Mouse (Mus musculus): ENCODE data around the gene Stx8. TPM values are rescaled to one million over a fixed set of nuclear protein-coding genes. Genes with fewer than 3 reads are reported as not detected.

Gene Stx8
- polyA plus RNA-seq, 1 experiment from 2014 or later, result 62.5 TPM

DNA sequence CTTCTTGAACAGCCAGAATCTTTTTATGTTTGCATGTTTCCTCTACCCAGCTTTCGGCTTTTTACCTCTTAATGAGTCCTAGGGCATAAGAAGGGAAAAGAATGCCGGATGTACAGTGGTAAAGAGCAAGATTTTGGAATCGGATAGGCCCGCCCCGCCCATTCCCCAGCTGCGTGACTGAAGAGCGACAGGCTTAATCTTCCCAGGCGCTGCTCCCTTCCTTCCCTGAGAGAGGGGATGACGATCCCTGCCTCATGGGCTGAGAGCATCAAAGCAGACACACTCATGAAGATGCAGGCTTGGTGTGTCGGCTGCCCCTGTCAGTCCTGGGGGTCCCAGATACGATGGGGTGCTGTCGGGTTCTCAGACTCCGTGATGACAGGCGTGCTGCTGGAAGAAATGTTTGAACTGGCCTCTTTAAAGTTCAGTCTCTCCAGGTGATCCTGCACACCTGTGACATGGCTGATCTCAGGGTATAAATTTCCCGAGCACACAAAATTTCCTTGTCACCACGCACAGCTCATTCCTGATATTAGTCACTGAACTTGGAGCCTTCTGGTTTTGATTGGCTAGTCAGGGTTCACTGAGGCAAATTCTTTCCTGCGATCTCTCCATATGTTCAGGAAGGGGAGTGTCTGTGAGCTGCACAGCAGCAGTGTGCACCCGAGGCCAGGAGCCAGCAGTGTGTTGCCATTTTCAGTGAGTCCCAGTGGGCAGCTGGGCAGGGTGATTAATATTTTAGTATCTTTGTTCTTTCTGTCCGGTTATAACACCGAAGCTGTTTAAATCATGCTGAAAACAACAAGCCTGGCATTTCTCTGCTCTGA lies 70.4 kb downstream of the Stx8 start:
- WGBS, result 82% methylated on average over 20 of the region's 20 CpGs
- H3K9me3 ChIP-seq (ENCODE audit: control insufficient read depth, low read length), result no peaks in the 10 kb centered on the region
- ATAC-seq (ENCODE audit: insufficient number of reproducible peaks, insufficient read depth, low FRiP score, low read depth), result no peak
- 0 out of 4 replicates have a peak, but pooled peaks cover 0 to 3% of the 10 kb centered on the region in 2 experiments for H3K4me1 ChIP-seq (ENCODE audit: control insufficient read depth in 2 of 2, insufficient read depth in 2 of 2, low read length in 2 of 2)
- H3K4me2 ChIP-seq (ENCODE audit: low read length), result no peak overlapping the region
- no peaks in the 10 kb centered on the region for H3K27me3 ChIP-seq (ENCODE audit: control insufficient read depth, insufficient read depth, low read length)
- no peak overlapping the region for H3K9ac ChIP-seq (ENCODE audit: low read length)
- H3K4me3 ChIP-seq (ENCODE audit: control insufficient read depth in 1 of 2, insufficient read depth in 1 of 2, low read depth in 1 of 2, low read length in 2 of 2), result no peak overlapping the region
- H3K27ac ChIP-seq (replicated peaks in 1 of 2; ENCODE audit: control insufficient read depth in 1 of 2, insufficient read depth in 1 of 2, low read depth in 2 of 2, low read length in 2 of 2), result no peak overlapping the region
- no peaks in the 10 kb centered on the region for H3K36me3 ChIP-seq (ENCODE audit: control insufficient read depth, insufficient read depth, low read length)

DNA sequence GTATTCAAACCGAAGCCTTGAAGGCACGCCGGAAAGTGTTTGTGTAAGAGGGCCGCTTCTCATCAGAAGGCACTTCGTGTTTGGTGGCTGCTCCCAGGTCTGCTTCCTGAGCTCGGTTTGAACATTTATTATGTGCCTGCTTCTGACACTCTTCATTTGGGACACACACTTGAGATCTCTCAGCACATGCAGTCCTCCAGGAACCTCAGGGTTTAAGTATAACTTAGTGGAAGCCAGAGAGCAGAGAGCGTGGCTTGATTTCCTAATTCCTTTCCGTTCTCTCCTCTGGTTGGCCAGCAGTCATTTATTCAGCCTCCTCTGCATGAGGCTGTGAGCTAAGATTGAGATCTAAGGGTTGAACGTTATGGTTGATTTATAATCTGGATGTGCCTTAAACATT lies 71.1 kb downstream of the Stx8 start:
- no peak overlapping the region for H3K4me3 ChIP-seq (ENCODE audit: control insufficient read depth in 1 of 2, insufficient read depth in 1 of 2, low read depth in 1 of 2, low read length in 2 of 2)
- no peak overlapping the region for H3K4me2 ChIP-seq (ENCODE audit: low read length)
- no peak overlapping the region for H3K27ac ChIP-seq (replicated peaks in 1 of 2; ENCODE audit: control insufficient read depth in 1 of 2, insufficient read depth in 1 of 2, low read depth in 2 of 2, low read length in 2 of 2)
- H3K4me1 ChIP-seq (ENCODE audit: control insufficient read depth in 2 of 2, insufficient read depth in 2 of 2, low read length in 2 of 2), result 0 out of 4 replicates have a peak, but pooled peaks cover 0 to 3% of the 10 kb centered on the region in 2 experiments
- no peaks in the 10 kb centered on the region for H3K27me3 ChIP-seq (ENCODE audit: control insufficient read depth, insufficient read depth, low read length)
- H3K9ac ChIP-seq (ENCODE audit: low read length), result no peak overlapping the region
- no peaks in the 10 kb centered on the region for H3K9me3 ChIP-seq (ENCODE audit: control insufficient read depth, low read length)
- no peaks in the 10 kb centered on the region for H3K36me3 ChIP-seq (ENCODE audit: control insufficient read depth, insufficient read depth, low read length)
- 82% methylated on average over 9 of the region's 9 CpGs for WGBS
- no peak for ATAC-seq (ENCODE audit: insufficient number of reproducible peaks, insufficient read depth, low FRiP score, low read depth)

DNA sequence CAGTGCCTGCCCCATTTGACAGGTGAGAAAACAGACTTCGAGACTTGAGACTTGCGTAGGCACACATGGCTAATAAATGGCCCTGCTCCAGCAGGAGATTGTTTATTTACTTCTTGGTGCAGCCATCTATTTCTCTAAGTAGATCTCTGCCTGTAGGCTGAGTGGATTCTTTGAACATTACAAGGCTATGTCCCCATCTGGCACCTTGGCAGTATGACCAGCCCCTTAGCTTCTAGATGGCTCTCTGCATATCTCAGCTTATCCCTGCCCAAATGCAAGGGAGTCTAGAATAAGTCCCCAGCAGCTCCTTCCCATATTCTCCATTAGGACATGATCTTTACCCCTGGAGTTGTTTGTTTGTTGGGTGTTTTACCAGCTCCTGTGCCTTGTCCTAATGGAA lies 72.1 kb downstream of the Stx8 start:
- H3K36me3 ChIP-seq (ENCODE audit: control insufficient read depth, insufficient read depth, low read length), result no peaks in the 10 kb centered on the region
- no peak overlapping the region for H3K27ac ChIP-seq (replicated peaks in 1 of 2; ENCODE audit: control insufficient read depth in 1 of 2, insufficient read depth in 1 of 2, low read depth in 2 of 2, low read length in 2 of 2)
- H3K9me3 ChIP-seq (ENCODE audit: control insufficient read depth, low read length), result no peaks in the 10 kb centered on the region
- ATAC-seq (ENCODE audit: insufficient number of reproducible peaks, insufficient read depth, low FRiP score, low read depth), result no peak
- no peak overlapping the region for H3K4me3 ChIP-seq (ENCODE audit: control insufficient read depth in 1 of 2, insufficient read depth in 1 of 2, low read depth in 1 of 2, low read length in 2 of 2)
- H3K4me2 ChIP-seq (ENCODE audit: low read length), result no peak overlapping the region
- 0 out of 4 replicates have a peak, but pooled peaks cover 0 to 2% of the 10 kb centered on the region in 2 experiments for H3K4me1 ChIP-seq (ENCODE audit: control insufficient read depth in 2 of 2, insufficient read depth in 2 of 2, low read length in 2 of 2)
- H3K9ac ChIP-seq (ENCODE audit: low read length), result no peak overlapping the region
- no peaks in the 10 kb centered on the region for H3K27me3 ChIP-seq (ENCODE audit: control insufficient read depth, insufficient read depth, low read length)
- WGBS, result 80% methylated on average over 2 of the region's 2 CpGs

DNA sequence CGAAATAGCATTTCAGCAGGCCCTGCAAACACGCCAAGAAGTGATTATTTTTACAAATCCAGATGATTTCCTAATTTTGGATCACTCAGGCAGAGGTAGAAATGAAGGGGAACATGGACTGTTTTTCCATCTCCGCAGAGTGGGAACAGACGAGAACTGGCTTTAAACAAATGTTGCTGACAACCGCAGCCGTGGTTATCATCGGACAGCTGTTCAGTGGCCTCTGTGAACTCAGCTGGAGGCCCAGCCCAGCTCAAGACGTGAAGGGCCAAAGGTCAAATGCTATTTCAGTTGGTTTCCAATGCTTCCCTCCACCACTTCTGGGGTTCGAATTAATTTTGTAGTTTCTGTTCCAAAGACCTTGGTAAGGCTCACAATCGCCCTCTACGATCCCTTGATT lies 78.2 kb downstream of the Stx8 start:
- no peak overlapping the region for H3K27ac ChIP-seq (replicated peaks in 1 of 2; ENCODE audit: control insufficient read depth in 1 of 2, insufficient read depth in 1 of 2, low read depth in 2 of 2, low read length in 2 of 2)
- H3K9me3 ChIP-seq (ENCODE audit: control insufficient read depth, low read length), result no peaks in the 10 kb centered on the region
- H3K27me3 ChIP-seq (ENCODE audit: control insufficient read depth, insufficient read depth, low read length), result no peaks in the 10 kb centered on the region
- 47% methylated on average over 11 of the region's 11 CpGs for WGBS
- no peak overlapping the region for H3K4me3 ChIP-seq (ENCODE audit: control insufficient read depth in 1 of 2, insufficient read depth in 1 of 2, low read depth in 1 of 2, low read length in 2 of 2)
- no peak for ATAC-seq (ENCODE audit: insufficient number of reproducible peaks, insufficient read depth, low FRiP score, low read depth)
- no peak overlapping the region for H3K4me2 ChIP-seq (ENCODE audit: low read length)
- H3K36me3 ChIP-seq (ENCODE audit: control insufficient read depth, insufficient read depth, low read length), result no peaks in the 10 kb centered on the region
- peaks cover 5 to 7% of the 10 kb centered on the region in 2 experiments; a peak in 2 of 4 replicates for H3K4me1 ChIP-seq (ENCODE audit: control insufficient read depth in 2 of 2, insufficient read depth in 2 of 2, low read length in 2 of 2)
- H3K9ac ChIP-seq (ENCODE audit: low read length), result no peak overlapping the region

DNA sequence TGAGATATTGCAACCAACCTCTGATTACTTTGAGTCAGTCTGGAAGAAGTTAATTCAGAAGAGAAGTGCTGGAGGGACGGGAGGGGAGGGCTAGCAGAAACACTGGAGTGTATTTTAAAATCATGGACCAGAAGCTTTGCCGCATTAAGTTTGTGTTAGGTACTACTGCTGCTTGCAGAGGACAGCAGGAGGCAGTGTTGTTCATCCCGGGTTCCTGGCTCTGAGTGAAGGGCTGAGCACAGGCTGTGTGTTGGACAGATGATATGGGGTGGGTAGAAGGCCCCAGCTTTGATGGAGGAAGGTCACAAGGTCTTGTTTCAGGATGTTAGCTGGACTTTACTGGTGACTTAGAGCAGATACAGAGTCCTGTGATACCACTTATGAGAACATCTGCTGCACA lies 80.9 kb downstream of the Stx8 start:
- H3K4me2 ChIP-seq (ENCODE audit: low read length), result no peak overlapping the region
- no peaks in the 10 kb centered on the region for H3K36me3 ChIP-seq (ENCODE audit: control insufficient read depth, insufficient read depth, low read length)
- no peaks in the 10 kb centered on the region for H3K9me3 ChIP-seq (ENCODE audit: control insufficient read depth, low read length)
- ATAC-seq (ENCODE audit: insufficient number of reproducible peaks, insufficient read depth, low FRiP score, low read depth), result no peak
- H3K9ac ChIP-seq (ENCODE audit: low read length), result no peak overlapping the region
- H3K4me1 ChIP-seq (ENCODE audit: control insufficient read depth in 2 of 2, insufficient read depth in 2 of 2, low read length in 2 of 2), result peaks cover 5 to 7% of the 10 kb centered on the region in 2 experiments; a peak in 2 of 4 replicates
- no peaks in the 10 kb centered on the region for H3K27me3 ChIP-seq (ENCODE audit: control insufficient read depth, insufficient read depth, low read length)
- no peak overlapping the region for H3K4me3 ChIP-seq (ENCODE audit: control insufficient read depth in 1 of 2, insufficient read depth in 1 of 2, low read depth in 1 of 2, low read length in 2 of 2)
- 52% methylated on average over 3 of the region's 3 CpGs for WGBS
- no peak overlapping the region for H3K27ac ChIP-seq (replicated peaks in 1 of 2; ENCODE audit: control insufficient read depth in 1 of 2, insufficient read depth in 1 of 2, low read depth in 2 of 2, low read length in 2 of 2)

DNA sequence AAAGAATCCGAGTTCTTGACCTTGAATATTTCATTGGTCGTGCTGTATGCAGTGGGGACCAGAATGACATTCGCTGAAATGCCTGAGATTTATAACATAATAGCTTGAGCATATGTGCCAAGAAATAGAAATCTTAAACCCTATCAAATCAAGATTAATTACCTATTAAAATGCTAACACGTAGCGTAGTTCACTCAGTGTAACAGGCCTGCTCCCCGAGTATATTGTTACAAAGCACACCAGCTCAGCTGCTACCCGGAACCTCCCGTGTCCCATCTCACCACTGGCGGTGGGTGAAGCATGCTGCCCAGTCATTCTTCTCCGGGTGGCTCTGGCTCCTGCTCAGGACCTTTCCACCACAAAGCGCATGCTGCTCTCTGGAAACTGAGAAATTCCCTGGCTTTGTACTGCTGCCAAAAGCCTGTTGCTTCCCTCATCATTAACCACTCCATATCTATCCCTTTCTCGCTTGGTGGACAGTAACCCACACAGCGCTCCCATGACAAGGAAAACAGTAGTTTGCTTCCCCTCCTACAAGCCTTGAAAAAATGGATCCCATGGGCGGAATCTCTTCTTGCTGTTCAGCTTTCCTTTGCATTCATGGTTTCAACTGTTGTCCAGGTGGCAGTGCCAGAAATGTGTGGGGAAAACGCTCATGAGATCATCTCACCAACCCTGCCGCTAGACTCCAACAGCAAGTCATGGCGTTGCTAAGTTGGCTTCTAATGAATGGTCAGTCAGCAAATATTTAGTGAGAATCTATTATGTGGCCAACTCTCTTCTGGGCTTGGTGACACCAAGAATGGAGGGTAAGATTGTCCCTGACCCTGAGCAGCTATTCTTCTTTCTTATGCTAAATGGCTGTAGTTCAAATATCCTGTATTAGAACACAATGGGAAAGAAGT lies 83.5 kb downstream of the Stx8 start:
- ATAC-seq (ENCODE audit: insufficient number of reproducible peaks, insufficient read depth, low FRiP score, low read depth), result no peak
- H3K4me3 ChIP-seq (ENCODE audit: control insufficient read depth in 1 of 2, insufficient read depth in 1 of 2, low read depth in 1 of 2, low read length in 2 of 2), result no peak overlapping the region
- no peak overlapping the region for H3K4me2 ChIP-seq (ENCODE audit: low read length)
- no peaks in the 10 kb centered on the region for H3K36me3 ChIP-seq (ENCODE audit: control insufficient read depth, insufficient read depth, low read length)
- no peaks in the 10 kb centered on the region for H3K9me3 ChIP-seq (ENCODE audit: control insufficient read depth, low read length)
- peaks cover 2% of the 10 kb centered on the region in 2 experiments; a peak in 1 of 4 replicates for H3K4me1 ChIP-seq (ENCODE audit: control insufficient read depth in 2 of 2, insufficient read depth in 2 of 2, low read length in 2 of 2)
- H3K27ac ChIP-seq (replicated peaks in 1 of 2; ENCODE audit: control insufficient read depth in 1 of 2, insufficient read depth in 1 of 2, low read depth in 2 of 2, low read length in 2 of 2), result no peak overlapping the region
- H3K27me3 ChIP-seq (ENCODE audit: control insufficient read depth, insufficient read depth, low read length), result no peaks in the 10 kb centered on the region
- 81% methylated on average over 17 of the region's 17 CpGs for WGBS
- H3K9ac ChIP-seq (ENCODE audit: low read length), result no peak overlapping the region

DNA sequence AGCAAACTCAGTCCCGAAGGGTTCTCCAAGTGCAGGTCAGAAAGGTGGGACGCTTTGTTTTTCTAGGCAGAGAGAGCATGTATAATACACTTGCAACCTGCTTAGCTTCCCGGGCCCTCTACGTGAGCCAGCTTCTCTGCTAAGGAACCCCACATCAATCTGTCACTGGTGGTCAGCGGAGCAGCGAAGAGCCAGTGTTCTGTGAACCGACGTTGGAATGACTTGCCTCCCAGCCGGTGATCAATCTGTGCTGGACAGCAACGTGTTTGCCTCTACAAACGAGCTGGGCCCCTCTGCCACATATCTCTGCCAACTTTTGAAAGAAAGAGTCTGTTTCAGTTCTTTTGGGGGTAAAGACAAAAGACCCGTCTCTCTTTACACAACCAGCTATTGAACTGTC lies 84.7 kb downstream of the Stx8 start:
- WGBS, result 68% methylated on average over 12 of the region's 12 CpGs
- Histone ChIP-seq H3K4me2 (ENCODE audit: low read length) (no peak overlapping the region), H3K9me3 (ENCODE audit: control insufficient read depth, low read length) (no peaks in the 10 kb centered on the region), H3K27me3 (ENCODE audit: control insufficient read depth, insufficient read depth, low read length) (no peaks in the 10 kb centered on the region), H3K4me1 (ENCODE audit: control insufficient read depth in 2 of 2, insufficient read depth in 2 of 2, low read length in 2 of 2) (no peaks in the 10 kb centered on the region), H3K4me3 (ENCODE audit: control insufficient read depth in 1 of 2, insufficient read depth in 1 of 2, low read depth in 1 of 2, low read length in 2 of 2) (no peak overlapping the region), H3K36me3 (ENCODE audit: control insufficient read depth, insufficient read depth, low read length) (no peaks in the 10 kb centered on the region), H3K9ac (ENCODE audit: low read length) (no peak overlapping the region), H3K27ac (replicated peaks in 1 of 2; ENCODE audit: control insufficient read depth in 1 of 2, insufficient read depth in 1 of 2, low read depth in 2 of 2, low read length in 2 of 2) (no peak overlapping the region)
- ATAC-seq (ENCODE audit: insufficient number of reproducible peaks, insufficient read depth, low FRiP score, low read depth), result no peak
